Mouse (Mus musculus): Measurements from ENCODE around the gene Mvp. TPM values are rescaled to one million over a fixed set of nuclear protein-coding genes. Genes with fewer than 3 reads are reported as not detected.

Gene Mvp
- polyA plus RNA-seq (2014; fragmentation: Nextera tagmentation; extraction: Ambion mirVana), result 2.8 and 3.0 TPM in 2 replicates

DNA sequence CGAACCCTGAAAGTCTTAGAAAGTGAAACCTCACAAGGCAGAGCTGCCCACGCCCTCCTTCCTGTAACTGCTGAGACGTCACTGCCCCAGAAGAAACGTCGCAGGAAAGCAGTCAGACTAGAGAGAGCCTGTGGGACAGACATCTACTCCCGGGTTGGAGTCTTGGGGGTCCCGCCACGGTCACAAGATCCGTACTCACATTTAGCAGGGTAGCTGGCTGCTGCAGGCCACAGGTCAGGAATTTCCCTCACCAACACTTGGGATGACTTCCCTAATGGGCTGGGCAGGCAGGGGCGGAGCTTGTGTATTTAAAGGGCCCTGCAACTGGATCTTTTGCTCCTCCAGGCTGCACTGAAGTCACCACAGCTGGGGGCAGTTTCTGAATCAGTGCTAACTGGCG is at the start of gene Mvp:
TSS of gene Mvp (minus strand) at position 302 of the 400 bp plus-strand sequence.
- no peaks in the 10 kb centered on the region for H3K9me3 ChIP-seq (ENCODE audit: control insufficient read depth, low read length)
- no peak within 1 kb of the TSS for H3K27ac ChIP-seq (ENCODE audit: low read depth, low read length)
- ATAC-seq (ENCODE audit: low FRiP score), result no peak
- DNase-seq (ENCODE audit: low spot score, missing footprints), result no peak
- H3K4me2 ChIP-seq, result peak within 1 kb of the TSS; percentile 94
- peak within 1 kb of the TSS; percentile 80 for H3K4me3 ChIP-seq (ENCODE audit: low read depth, low read length)
- peaks cover 13% of the 10 kb centered on the region for H3K4me1 ChIP-seq (ENCODE audit: control insufficient read depth, insufficient read depth, low read length)
- no peak within 1 kb of the TSS for H3K9ac ChIP-seq (ENCODE audit: low read length)
- H3K27me3 ChIP-seq (ENCODE audit: control insufficient read depth, insufficient read depth, low read length), result no peaks in the 10 kb centered on the region
- 74% methylated on average over 11 of the region's 11 CpGs for WGBS
- 0 out of 2 replicates have a peak, but pooled peaks cover 4% of the 10 kb centered on the region for H3K36me3 ChIP-seq (ENCODE audit: control insufficient read depth, insufficient read depth, low read length)

DNA sequence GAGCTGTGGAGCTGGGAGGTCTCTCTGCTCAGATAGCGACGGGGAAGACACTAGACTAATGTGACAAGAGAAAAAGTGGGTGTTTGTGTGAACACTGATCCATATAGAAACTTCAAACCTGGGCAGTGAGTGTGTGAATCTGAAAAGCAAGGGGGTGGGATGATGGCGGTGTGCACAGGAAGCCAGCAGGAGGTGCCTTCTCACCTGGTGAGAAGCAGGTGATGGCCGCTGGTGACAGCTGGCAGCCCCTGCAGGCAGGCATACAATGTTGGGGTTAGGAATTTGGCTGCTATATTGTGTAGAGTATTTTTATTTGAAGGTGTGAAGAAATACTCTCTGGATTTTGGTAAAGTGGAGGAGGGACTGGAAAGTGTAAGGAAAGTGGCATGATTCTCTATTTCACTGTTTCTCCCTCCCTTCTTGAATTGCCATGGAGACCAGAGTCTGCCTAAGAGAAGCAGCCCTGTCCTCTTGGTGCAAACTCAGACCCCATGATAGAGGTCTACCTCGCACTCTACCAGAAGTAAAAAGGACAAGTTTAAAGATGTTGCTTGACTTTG is 40.7 kb upstream of the Mvp start:
- H3K4me2 ChIP-seq, result no peak overlapping the region
- H3K4me1 ChIP-seq (ENCODE audit: control insufficient read depth, insufficient read depth, low read length), result no peaks in the 10 kb centered on the region
- H3K9me3 ChIP-seq (ENCODE audit: control insufficient read depth, low read length), result no peaks in the 10 kb centered on the region
- H3K9ac ChIP-seq (ENCODE audit: low read length), result no peak overlapping the region
- H3K36me3 ChIP-seq (ENCODE audit: control insufficient read depth, insufficient read depth, low read length), result no peaks in the 10 kb centered on the region
- no peak for DNase-seq (ENCODE audit: low spot score, missing footprints)
- H3K27me3 ChIP-seq (ENCODE audit: control insufficient read depth, insufficient read depth, low read length), result no peaks in the 10 kb centered on the region
- H3K4me3 ChIP-seq (ENCODE audit: low read depth, low read length), result no peak overlapping the region
- H3K27ac ChIP-seq (ENCODE audit: low read depth, low read length), result no peak overlapping the region
- ATAC-seq (ENCODE audit: low FRiP score), result no peak
- 77% methylated on average over 5 of the region's 5 CpGs for WGBS

DNA sequence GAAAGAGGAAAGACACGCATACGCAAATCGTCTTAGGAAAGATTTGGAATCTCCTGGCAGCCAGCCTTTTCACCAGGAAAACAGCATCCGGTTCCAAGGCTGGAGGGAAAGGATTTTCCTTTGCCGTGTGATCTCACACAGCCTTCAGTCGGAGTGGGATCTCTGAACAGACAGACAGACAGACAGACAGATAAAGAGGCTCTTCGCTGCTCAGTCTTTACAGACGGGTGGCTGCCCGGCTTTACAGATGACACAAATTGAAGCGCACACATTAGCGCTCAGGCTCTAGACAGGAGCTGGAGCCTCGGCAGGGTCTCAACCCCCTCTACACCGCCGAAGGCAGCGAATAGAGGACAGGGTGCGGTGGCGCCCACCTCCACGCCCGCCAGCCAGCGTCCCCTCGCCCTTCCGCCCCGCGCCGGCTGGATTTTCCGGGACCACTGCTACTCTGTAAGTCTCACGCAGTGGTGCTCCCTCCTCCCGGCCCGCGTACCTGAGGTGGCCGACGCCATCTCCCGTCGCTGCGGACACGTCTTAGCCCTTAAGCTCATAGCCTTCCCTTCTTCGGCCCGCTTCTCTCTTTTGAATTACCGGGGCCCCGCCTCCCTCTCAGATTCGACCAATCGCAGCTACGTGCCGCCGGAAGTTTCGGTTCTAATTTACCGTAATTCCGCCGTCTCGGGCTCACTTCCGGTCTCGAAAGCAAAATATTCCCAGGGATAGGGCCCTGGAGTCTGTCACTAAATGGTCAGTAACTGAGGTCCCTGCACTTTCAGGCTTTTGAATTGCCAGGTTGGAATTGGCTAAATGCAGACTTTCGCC is 27.6 kb upstream of the Mvp start, which contains the start of gene Kif22:
TSS of gene Kif22 (minus strand) at position 621 of the 822 bp plus-strand sequence.
- Histone ChIP-seq H3K27me3 (ENCODE audit: control insufficient read depth, insufficient read depth, low read length) (no peaks in the 10 kb centered on the region), H3K27ac (ENCODE audit: low read depth, low read length) (no peak within 1 kb of the TSS; the same call in 1 of the 2 replicates), H3K36me3 (ENCODE audit: control insufficient read depth, insufficient read depth, low read length) (no peaks in the 10 kb centered on the region; the same call in 1 of the 2 replicates), H3K9ac (ENCODE audit: low read length) (peak within 1 kb of the TSS; percentile 93), H3K4me1 (ENCODE audit: control insufficient read depth, insufficient read depth, low read length) (peaks cover 11% of the 10 kb centered on the region), H3K4me3 (ENCODE audit: low read depth, low read length) (peak within 1 kb of the TSS; percentile 95), H3K4me2 (peak within 1 kb of the TSS; percentile 84), H3K9me3 (ENCODE audit: control insufficient read depth, low read length) (no peaks in the 10 kb centered on the region)
- DNase-seq (ENCODE audit: low spot score, missing footprints) (peak; percentile 98), ATAC-seq (ENCODE audit: low FRiP score) (peak; percentile 82)
- under 1% methylated on average over 53 of the region's 53 CpGs for WGBS

DNA sequence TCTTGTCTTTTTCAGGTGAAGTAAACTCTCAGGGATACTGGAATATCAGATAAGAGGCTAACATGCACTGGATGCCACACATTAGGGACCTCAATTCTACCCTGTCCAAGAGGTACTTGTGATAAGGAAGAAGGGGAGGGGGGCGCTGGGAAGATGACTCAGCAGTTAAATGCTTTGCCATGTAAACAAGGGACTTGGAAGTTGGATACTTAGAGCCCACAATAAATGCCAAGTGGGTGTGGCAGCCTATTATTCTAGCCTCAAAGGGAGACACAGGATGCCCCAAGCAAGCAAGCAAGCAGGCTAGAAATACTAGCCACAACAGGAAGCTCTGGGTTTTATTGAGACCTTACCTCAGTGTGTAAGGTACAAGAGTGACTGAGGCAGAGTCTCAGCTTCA is 16.8 kb upstream of the Mvp start:
- 86% methylated on average over 1 of the region's 1 CpGs for WGBS

DNA sequence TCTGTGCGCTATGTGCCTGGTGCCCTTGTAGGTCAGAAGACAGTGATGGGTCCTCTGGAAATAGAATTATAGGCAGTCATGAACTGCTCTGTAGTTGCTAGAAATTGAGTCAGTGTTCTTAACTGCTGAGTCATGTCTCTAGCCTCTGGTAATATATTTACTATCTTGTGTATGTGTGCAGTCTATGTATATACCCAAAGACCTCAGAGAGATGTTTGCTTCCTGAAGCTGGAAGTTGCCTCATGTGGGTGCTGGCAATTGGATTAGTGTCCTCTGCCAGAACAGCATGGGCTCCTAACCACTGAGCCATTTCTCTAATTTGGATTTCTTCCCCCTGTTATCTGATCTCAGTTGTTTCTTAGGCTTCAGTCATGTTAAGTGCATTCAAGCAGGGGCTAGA is 15.8 kb upstream of the Mvp start:
- no peak overlapping the region for H3K27ac ChIP-seq (ENCODE audit: low read depth, low read length)
- no peak overlapping the region for H3K9ac ChIP-seq (ENCODE audit: low read length)
- ATAC-seq (ENCODE audit: low FRiP score), result no peak
- no peaks in the 10 kb centered on the region for H3K27me3 ChIP-seq (ENCODE audit: control insufficient read depth, insufficient read depth, low read length)
- H3K4me2 ChIP-seq, result no peak overlapping the region
- no peak for DNase-seq (ENCODE audit: low spot score, missing footprints)
- H3K9me3 ChIP-seq (ENCODE audit: control insufficient read depth, low read length), result no peaks in the 10 kb centered on the region
- peaks cover 25% of the 10 kb centered on the region for H3K36me3 ChIP-seq (ENCODE audit: control insufficient read depth, insufficient read depth, low read length)
- WGBS, result 97% methylated on average over 1 of the region's 1 CpGs
- no peak overlapping the region for H3K4me3 ChIP-seq (ENCODE audit: low read depth, low read length)
- peaks cover 6% of the 10 kb centered on the region for H3K4me1 ChIP-seq (ENCODE audit: control insufficient read depth, insufficient read depth, low read length)

More for the DNA sequence above, 16.8 kb upstream of the Mvp start:
- H3K27me3 ChIP-seq (ENCODE audit: control insufficient read depth, insufficient read depth, low read length), result no peaks in the 10 kb centered on the region
- H3K4me2 ChIP-seq, result no peak overlapping the region
- peaks cover 25% of the 10 kb centered on the region for H3K36me3 ChIP-seq (ENCODE audit: control insufficient read depth, insufficient read depth, low read length)
- DNase-seq (ENCODE audit: low spot score, missing footprints) (no peak), ATAC-seq (ENCODE audit: low FRiP score) (no peak)
- no peak overlapping the region for H3K4me3 ChIP-seq (ENCODE audit: low read depth, low read length)
- no peaks in the 10 kb centered on the region for H3K9me3 ChIP-seq (ENCODE audit: control insufficient read depth, low read length)
- no peak overlapping the region for H3K27ac ChIP-seq (ENCODE audit: low read depth, low read length)
- peaks cover 6% of the 10 kb centered on the region for H3K4me1 ChIP-seq (ENCODE audit: control insufficient read depth, insufficient read depth, low read length)
- no peak overlapping the region for H3K9ac ChIP-seq (ENCODE audit: low read length)

DNA sequence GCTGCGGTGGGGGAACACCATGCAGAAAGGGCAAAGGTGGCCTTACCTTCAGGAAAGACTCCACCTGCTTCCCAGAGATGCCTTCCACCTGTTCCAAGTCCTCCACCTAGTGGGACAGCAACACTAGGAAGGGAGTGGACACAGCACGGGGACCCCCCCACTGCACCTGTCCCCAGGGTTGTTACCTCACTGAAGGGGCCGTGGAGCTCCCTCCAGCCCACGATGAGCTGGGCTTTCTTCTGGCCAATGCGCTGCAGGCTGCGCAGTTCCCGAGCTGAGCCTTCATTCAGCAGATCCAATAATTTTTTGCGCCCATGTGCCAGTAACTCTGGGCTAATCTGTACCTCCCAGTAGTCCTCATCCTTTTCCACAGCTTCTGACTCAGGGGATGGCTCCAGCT is 13.5 kb upstream of the Mvp start:
- H3K27me3 ChIP-seq (ENCODE audit: control insufficient read depth, insufficient read depth, low read length), result no peaks in the 10 kb centered on the region
- 71% methylated on average over 8 of the region's 8 CpGs for WGBS
- no peak for DNase-seq (ENCODE audit: low spot score, missing footprints)
- H3K4me1 ChIP-seq (ENCODE audit: control insufficient read depth, insufficient read depth, low read length), result peaks cover 28% of the 10 kb centered on the region
- H3K36me3 ChIP-seq (ENCODE audit: control insufficient read depth, insufficient read depth, low read length), result peaks cover 24% of the 10 kb centered on the region
- peak overlapping the region; percentile 99 for H3K4me3 ChIP-seq (ENCODE audit: low read depth, low read length)
- peak; percentile 5; the same call in 1 of the 2 replicates for ATAC-seq (ENCODE audit: low FRiP score)
- H3K9me3 ChIP-seq (ENCODE audit: control insufficient read depth, low read length), result no peaks in the 10 kb centered on the region
- peak overlapping the region; percentile 60 for H3K4me2 ChIP-seq
- H3K9ac ChIP-seq (ENCODE audit: low read length), result peak overlapping the region; percentile 60
- H3K27ac ChIP-seq (ENCODE audit: low read depth, low read length), result peak overlapping the region; percentile 97

DNA sequence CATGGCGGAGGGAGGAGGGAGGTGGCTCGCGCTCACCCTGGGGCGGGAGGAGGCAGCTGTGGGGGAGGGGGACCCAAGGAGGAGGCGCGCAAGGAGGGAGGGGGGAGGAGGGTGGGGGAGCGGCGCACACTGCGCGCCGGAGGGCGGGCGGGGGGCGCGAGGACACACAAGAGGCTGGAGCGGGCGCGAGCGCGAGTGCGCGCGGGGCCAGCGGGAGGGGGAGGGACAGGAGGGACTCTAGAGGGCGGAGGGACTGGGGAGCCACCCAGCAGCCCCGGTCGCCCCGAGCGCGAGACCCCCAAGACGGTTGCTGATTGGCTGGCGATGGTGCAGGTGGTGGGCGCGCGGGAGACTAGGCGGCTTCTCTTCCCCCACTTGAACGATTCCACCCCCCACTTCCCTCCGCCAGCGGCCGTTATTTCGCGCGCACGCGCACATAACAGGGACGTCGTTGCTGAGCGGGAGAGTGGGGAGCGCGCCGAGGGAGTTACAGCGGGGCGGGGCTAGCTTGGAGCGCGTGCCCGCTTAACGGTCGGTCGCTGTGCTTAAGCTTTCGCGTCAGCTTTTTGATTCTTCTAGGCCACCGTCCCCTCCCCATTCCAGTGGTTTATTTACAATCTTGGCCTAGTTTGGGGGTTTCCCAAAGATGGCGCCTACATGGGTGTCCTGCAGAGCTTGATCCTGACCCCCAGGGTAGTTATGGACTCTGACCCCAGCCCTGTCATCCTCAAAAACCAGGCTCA is 12.7 kb upstream of the Mvp start, which contains the start of gene Maz:
TSS of gene Maz (minus strand) at position 54 of the 743 bp plus-strand sequence.
- no peaks in the 10 kb centered on the region for H3K9me3 ChIP-seq (ENCODE audit: control insufficient read depth, low read length)
- under 1% methylated on average over 49 of the region's 63 CpGs for WGBS
- DNase-seq (ENCODE audit: low spot score, missing footprints), result peak; percentile 100
- H3K4me3 ChIP-seq (ENCODE audit: low read depth, low read length), result peak within 1 kb of the TSS; percentile 99
- peaks cover 36% of the 10 kb centered on the region for H3K4me1 ChIP-seq (ENCODE audit: control insufficient read depth, insufficient read depth, low read length)
- H3K36me3 ChIP-seq (ENCODE audit: control insufficient read depth, insufficient read depth, low read length), result peaks cover 26% of the 10 kb centered on the region
- peak within 1 kb of the TSS; percentile 99 for H3K4me2 ChIP-seq
- peak within 1 kb of the TSS; percentile 100 for H3K9ac ChIP-seq (ENCODE audit: low read length)
- peak within 1 kb of the TSS; percentile 97 for H3K27ac ChIP-seq (ENCODE audit: low read depth, low read length)
- peak; percentile 93 for ATAC-seq (ENCODE audit: low FRiP score)
- H3K27me3 ChIP-seq (ENCODE audit: control insufficient read depth, insufficient read depth, low read length), result no peaks in the 10 kb centered on the region

DNA sequence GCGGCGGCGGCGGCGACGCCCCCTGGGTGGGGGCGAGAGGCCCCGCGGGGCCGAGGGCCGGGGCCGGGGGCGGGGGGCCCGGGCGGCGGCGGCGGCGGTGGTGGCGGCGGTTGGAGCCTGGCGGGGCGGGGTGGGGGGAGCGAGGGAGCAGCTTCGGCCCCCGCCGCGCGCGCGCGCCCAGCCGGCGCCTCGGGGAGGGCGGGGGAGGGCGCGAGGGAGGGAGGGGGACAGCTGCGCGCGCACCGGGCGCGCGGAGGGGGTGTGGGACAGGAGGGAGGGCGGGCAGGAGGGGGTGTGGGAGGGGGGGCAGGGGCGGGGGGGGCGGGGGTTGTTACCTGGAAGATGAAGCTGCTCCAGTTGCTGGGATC is 12.2 kb upstream of the Mvp start:
- DNase-seq (ENCODE audit: low spot score, missing footprints) (peak; percentile 99), ATAC-seq (ENCODE audit: low FRiP score) (no peak; the same call in 1 of the 2 replicates)
- Histone ChIP-seq H3K27ac (ENCODE audit: low read depth, low read length) (peak overlapping the region; percentile 97), H3K9me3 (ENCODE audit: control insufficient read depth, low read length) (no peaks in the 10 kb centered on the region), H3K4me1 (ENCODE audit: control insufficient read depth, insufficient read depth, low read length) (peaks cover 41% of the 10 kb centered on the region), H3K9ac (ENCODE audit: low read length) (peak overlapping the region; percentile 100), H3K4me2 (peak overlapping the region; percentile 99), H3K36me3 (ENCODE audit: control insufficient read depth, insufficient read depth, low read length) (peaks cover 25% of the 10 kb centered on the region), H3K27me3 (ENCODE audit: control insufficient read depth, insufficient read depth, low read length) (no peaks in the 10 kb centered on the region), H3K4me3 (ENCODE audit: low read depth, low read length) (peak overlapping the region; percentile 99)
- no CpG with 5 or more reads among the region's 48 CpGs for WGBS
